Mouse (Mus musculus) liver, adult 2 months (tissue): ENCODE results near the gene Pir.

ENCODE experiments used
- CTCF ChIP-seq: fragments of 200-500 bp; IDR thresholded peaks from 2 replicates; pipeline ENCODE4 v1.5.1; 2011; ENCODE audit warnings: low read depth, low read length, control low read depth
- POLR2A ChIP-seq: fragments of 200-500 bp; IDR thresholded peaks from 2 replicates; pipeline ENCODE4 v1.6.1; 2011; ENCODE audit warnings: low read length, control low read depth; ENCODE audit not compliant: insufficient read depth; ENCODE audit errors: extremely low read depth

- TF ChIP-seq CTCF (no peak), POLR2A (no peak)
Observed at GRCm38 (mm10) chrX:164283808-164284207, 14.6 kb downstream of the Pir start.
